Mouse (Mus musculus): ENCODE measurements at regions not wholly inside any gene's neighbourhood (a gene's known extent, or its start where the extent isn't known, plus 50 kb on each side); places are given as distances from the start of the nearest gene placed in this dataset.

- no peak for DNase-seq (ENCODE audit: low spot score in 2 of 2)
Measured at GRCm38 (mm10) chr13:44339061-44339741, 390.1 kb upstream of the Jarid2 start.

DNA sequence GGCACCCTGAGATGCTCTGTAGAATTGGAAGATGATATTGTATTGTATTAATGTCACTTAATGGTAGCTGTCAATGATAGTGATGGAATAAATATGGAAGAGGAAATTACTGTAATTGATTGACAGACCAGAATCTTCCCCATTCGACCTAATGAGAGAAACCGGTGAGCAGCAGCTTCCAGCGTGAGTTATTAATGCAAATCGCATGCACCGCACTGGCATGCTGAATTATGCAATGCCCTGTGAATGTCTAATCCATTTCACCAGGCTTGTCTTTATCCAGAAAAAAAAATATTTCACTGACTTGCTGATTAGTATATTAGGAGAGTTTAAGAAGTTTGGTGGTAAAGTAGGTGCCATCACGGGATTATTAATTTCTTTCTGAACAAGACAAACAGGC is 384.2 kb upstream of the Jarid2 start:
- DNase-seq (ENCODE audit: low spot score in 2 of 2): no peak

GRCm38 (mm10) chr13:44346636-44347035 is 382.6 kb upstream of the Jarid2 start:
- no peak for DNase-seq (ENCODE audit: low spot score in 2 of 2)

- no peak for DNase-seq (ENCODE audit: low spot score in 2 of 2)
Measured at GRCm38 (mm10) chr13:44347662-44348061, 381.6 kb upstream of the Jarid2 start.

DNA sequence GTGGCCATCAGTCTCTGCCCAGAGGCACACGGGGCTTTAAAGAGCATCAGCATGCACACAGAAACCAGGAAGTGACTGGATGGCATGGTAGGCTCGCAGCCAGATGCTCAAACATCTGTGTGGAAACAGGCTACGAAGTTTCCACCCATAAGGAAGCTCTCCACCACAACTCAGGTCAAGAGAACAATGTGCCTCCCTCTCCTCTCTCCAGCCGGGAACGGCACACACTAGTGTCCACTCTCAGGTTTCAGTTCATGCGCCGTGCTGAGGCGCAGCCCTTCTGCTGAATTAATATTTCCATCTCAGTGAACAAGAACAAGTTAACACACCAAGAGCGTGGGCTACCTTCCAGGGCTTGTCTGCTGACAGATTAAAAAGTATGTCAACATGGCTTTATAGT is 375.4 kb upstream of the Jarid2 start:
- DNase-seq (ENCODE audit: low spot score in 2 of 2): no peak

- no peak for DNase-seq (ENCODE audit: low spot score in 2 of 2)
Measured at GRCm38 (mm10) chr13:44355771-44356221, 373.5 kb upstream of the Jarid2 start.

- DNase-seq (ENCODE audit: low spot score in 2 of 2): no peak
Measured at GRCm38 (mm10) chr13:44356981-44357380, 372.3 kb upstream of the Jarid2 start.

DNA sequence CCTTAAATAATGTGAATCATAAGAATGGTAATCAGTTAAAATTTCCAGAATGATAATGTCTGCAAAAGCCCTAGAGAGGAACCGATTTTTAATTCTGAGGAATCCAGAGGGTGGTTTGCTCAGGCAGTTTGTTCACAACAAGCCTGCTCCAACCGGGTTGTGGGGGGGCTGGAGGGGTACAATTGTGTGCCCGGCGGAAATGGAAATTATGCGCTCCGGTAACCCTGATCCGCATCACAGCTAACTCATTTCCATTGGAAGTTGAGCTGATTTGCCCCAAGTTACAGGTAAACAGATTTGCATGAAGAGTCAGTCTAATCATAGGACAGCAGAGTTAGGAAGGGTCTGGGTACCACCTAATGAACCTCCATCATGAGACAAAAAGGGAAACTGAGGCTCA is 369.9 kb upstream of the Jarid2 start:
- no peak for DNase-seq (ENCODE audit: low spot score in 2 of 2)

DNA sequence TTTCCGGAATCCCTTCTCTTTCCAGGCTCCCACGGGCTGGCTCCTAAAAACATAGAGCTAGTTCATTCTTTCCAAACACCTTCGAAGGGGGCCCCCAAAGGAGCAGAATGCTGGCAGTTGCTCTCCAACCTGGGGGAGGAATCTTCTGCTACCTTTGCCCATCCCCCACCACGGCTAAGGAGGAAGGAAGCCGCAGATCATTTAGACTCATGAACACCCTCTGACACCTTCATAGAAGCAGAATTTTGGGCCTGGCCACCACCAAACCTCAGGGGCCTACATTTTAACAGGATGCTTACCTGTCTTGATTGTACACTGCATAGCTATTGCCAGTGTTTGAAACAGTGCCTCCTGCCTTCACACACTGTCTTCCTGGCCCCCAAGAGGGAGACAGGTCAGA is 369.3 kb upstream of the Jarid2 start:
- DNase-seq (ENCODE audit: low spot score in 2 of 2): no peak

- no peak for DNase-seq (ENCODE audit: low spot score in 2 of 2)
Measured at GRCm38 (mm10) chr13:44360725-44361290, 368.5 kb upstream of the Jarid2 start.

GRCm38 (mm10) chr13:44362293-44363005 is 366.8 kb upstream of the Jarid2 start:
- no peak for DNase-seq (ENCODE audit: low spot score in 2 of 2)

- DNase-seq (ENCODE audit: low spot score in 2 of 2): no peak
Measured at GRCm38 (mm10) chr13:44363016-44363415, 366.3 kb upstream of the Jarid2 start.

- no peak for DNase-seq (ENCODE audit: low spot score in 2 of 2)
Measured at GRCm38 (mm10) chr13:44369301-44369700, 360.0 kb upstream of the Jarid2 start.

DNA sequence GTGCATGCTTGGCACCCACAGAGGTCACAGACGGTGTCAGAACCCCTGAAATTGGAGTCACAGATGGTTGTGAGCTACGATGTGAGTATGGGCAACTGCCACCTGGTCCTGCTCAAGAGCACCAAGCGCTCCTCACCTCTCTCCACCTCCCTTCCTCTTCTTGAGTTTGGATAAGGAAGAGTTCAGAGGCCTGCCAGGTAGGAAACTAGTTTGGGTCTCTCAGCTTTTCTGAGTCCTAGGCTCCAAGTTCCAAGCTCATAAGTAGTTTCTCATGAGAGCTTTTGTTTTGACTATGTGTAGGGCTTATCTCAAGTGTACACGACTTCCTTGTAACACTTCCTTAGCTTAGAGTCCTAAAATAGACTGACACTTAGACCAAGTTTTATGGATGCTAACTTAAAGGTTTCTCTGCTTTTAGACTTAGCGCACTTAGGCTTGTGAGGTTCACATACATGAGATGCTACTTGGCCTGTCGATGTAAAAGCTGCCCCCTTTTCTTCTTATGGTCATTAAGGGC is 356.9 kb upstream of the Jarid2 start:
- DNase-seq (ENCODE audit: low spot score in 2 of 2): no peak

GRCm38 (mm10) chr13:44375476-44376159 is 353.7 kb upstream of the Jarid2 start:
- no peak for DNase-seq (ENCODE audit: low spot score in 2 of 2)

DNA sequence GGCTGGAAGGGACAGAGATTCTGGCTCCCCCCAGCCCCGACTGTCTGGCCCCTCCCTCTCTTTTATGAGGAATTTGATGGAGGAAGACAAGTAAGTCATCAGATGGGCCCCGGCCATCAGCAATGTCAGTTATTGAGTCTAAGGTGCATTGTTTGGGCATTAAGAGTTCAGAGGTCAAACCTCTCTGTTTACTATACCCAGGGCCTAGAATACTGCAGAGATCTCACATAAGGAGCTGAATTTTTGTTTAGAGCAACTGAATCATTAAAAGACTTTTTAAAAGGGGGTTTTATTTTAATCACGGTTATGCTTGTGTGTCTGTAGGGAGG is 353.1 kb upstream of the Jarid2 start:
- DNase-seq (ENCODE audit: low spot score in 2 of 2): no peak

DNA sequence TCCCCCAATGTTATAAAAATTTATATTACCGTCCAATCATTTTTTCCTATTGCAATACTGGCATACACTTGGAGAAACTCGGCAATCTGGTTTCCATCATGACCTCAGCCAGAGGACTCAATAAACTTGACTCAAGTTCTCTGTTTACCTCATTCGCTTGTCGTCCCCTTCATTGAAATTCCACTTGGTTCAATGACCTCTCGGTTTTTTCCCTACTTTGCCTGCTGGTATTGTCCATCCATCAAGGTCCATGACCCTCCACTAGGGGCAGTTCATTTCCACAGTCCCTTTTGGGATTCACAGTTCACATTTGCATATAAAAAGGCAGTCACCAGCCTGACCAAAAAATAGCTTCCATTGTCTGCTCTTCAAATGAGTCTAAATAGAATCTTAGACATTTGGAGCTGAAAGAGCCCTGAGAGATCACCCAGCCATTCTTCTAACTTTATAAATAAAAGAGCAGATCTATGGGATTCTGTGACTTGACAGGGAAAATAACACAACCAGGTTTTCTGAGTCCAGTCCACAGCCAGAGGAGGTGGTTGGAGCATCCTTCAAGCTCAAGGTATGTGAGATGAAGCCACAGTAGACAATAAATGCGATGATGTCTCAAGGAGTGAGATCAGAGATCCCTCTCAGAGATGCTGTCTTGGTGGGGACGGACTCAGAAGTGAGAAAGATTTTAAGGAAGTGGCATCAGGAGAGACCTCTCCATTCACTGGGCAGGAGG is 347.4 kb upstream of the Jarid2 start:
- DNase-seq (ENCODE audit: low spot score in 2 of 2): no peak

- DNase-seq (ENCODE audit: low spot score in 2 of 2): no peak
Measured at GRCm38 (mm10) chr13:44383322-44383721, 346.0 kb upstream of the Jarid2 start.

GRCm38 (mm10) chr13:44386767-44387166 is 342.5 kb upstream of the Jarid2 start:
- no peak for DNase-seq (ENCODE audit: low spot score in 2 of 2)

DNA sequence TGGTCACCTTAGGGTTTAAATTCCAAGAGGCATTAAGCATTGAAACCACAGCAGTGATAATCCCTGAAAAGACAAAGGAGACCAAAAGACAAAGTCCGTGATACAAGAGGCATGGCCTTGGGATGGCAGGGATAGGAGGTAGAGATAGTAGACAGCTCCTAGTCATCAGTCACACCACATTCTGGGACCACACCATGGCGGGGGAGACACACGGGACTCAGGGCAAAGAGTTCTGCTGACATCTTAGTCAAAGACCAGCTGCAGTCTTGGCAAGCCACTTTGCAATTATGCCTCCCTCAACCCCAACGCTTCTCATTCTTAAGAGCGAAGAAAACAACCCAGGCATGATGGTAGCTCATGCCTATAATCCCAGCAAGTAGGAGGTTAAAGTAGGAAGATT is 339.6 kb upstream of the Jarid2 start:
- DNase-seq (ENCODE audit: low spot score in 2 of 2): no peak

GRCm38 (mm10) chr13:44390666-44391390 is 338.4 kb upstream of the Jarid2 start:
- no peak for DNase-seq (ENCODE audit: low spot score in 2 of 2)
